Mouse (Mus musculus) MEL (cell line): ENCODE data around the gene Padi1. TPM values are rescaled to one million over a fixed set of nuclear protein-coding genes. Genes with fewer than 3 reads are reported as not detected.

Source experiments
- DNase-seq: peaks from one replicate; pipeline ENCODE4 v3.0.0; 2011; ENCODE audit warnings: low read depth, low spot score
- H3K27ac ChIP-seq: 2 replicates; pipeline ENCODE4 v1.5.1; 2012; ENCODE audit warnings: low read depth, mild to moderate bottlenecking, control low read depth, low read length, moderate library complexity; ENCODE audit not compliant: control insufficient read depth
- H3K27me3 ChIP-seq, 2 experiments: fragments of 150-350 bp in 1 of 2; sonication (generic) in 1 of 2; 2 replicates each; pipeline ENCODE4 v1.6.1; 2012; ENCODE audit warnings: low read length in 2 of 2, mild to moderate bottlenecking in 2 of 2, improper control_type of control experiment in 1 of 2, moderate library complexity in 1 of 2; ENCODE audit not compliant: insufficient read depth in 2 of 2, control insufficient read depth in 1 of 2
- H3K36me3 ChIP-seq, 2 experiments: 2 replicates each; pipeline ENCODE4 v1.6.1; 2012 to 2014; ENCODE audit warnings: low read length in 2 of 2, improper control_type of control experiment in 1 of 2, inconsistent platforms in 1 of 2, mild to moderate bottlenecking in 1 of 2; ENCODE audit not compliant: insufficient read depth in 2 of 2, control insufficient read depth in 1 of 2
- H3K4me1 ChIP-seq, 2 experiments: fragments of 150-350 bp in 1 of 2; sonication (generic) in 1 of 2; 2 replicates each; pipeline ENCODE4 v1.6.1; 2012; ENCODE audit warnings: low read length in 2 of 2, improper control_type of control experiment in 1 of 2, mild to moderate bottlenecking in 1 of 2; ENCODE audit not compliant: insufficient read depth in 2 of 2, control insufficient read depth in 1 of 2
- H3K4me3 ChIP-seq, 2 experiments: fragments of 150-350 bp in 1 of 2; sonication (generic) in 1 of 2; 2 replicates each; pipeline ENCODE4 v1.5.1; 2012; ENCODE audit warnings: low read depth in 2 of 2, low read length in 2 of 2, mild to moderate bottlenecking in 2 of 2, moderate library complexity in 2 of 2, control low read depth in 1 of 2, improper control_type of control experiment in 1 of 2; ENCODE audit not compliant: control insufficient read depth in 1 of 2, insufficient read depth in 1 of 2
- H3K79me2 ChIP-seq: 2 replicates; pipeline ENCODE4 v1.6.1; 2012; ENCODE audit warnings: mild to moderate bottlenecking, low read length, moderate library complexity; ENCODE audit not compliant: control insufficient read depth, poor library complexity, insufficient read depth
- H3K9ac ChIP-seq: 2 replicates; pipeline ENCODE4 v1.6.1; 2012; ENCODE audit warnings: low read depth, mild to moderate bottlenecking, control low read depth, low read length, moderate library complexity; ENCODE audit not compliant: control insufficient read depth, poor library complexity, severe bottlenecking
- H3K9me3 ChIP-seq: fragments of 150-350 bp; sonication (generic); replicated peaks from 2 replicates; pipeline ENCODE4 v1.6.1; 2012; ENCODE audit warnings: mild to moderate bottlenecking, low read length, improper control_type of control experiment, moderate library complexity; ENCODE audit not compliant: insufficient read depth
- BHLHE40 ChIP-seq: IDR thresholded peaks from 2 replicates; pipeline ENCODE4 v1.6.1; 2012; ENCODE audit warnings: low read depth, mild to moderate bottlenecking, inconsistent platforms, low read length, improper control_type of control experiment, borderline replicate concordance
- CHD1 ChIP-seq: IDR thresholded peaks from 2 replicates; pipeline ENCODE4 v1.6.1; 2012; ENCODE audit warnings: low read depth, mild to moderate bottlenecking, inconsistent platforms, low read length, improper control_type of control experiment
- E2F4 ChIP-seq: IDR thresholded peaks from 2 replicates; pipeline ENCODE4 v1.6.1; 2011; ENCODE audit warnings: low read depth, low read length, improper control_type of control experiment, borderline replicate concordance
- ELF1 ChIP-seq: IDR thresholded peaks from 2 replicates; pipeline ENCODE4 v1.6.1; 2014; ENCODE audit warnings: low read depth, mild to moderate bottlenecking, inconsistent platforms, low read length, improper control_type of control experiment, moderate library complexity
- GABPA ChIP-seq: IDR thresholded peaks from 2 replicates; pipeline ENCODE4 v1.6.1; 2012; ENCODE audit warnings: low read depth, mild to moderate bottlenecking, inconsistent platforms, low read length, improper control_type of control experiment, moderate library complexity
- GATA1 ChIP-seq: IDR thresholded peaks from 2 replicates; pipeline ENCODE4 v1.6.1; 2011; ENCODE audit warnings: low read depth, low read length, improper control_type of control experiment
- HCFC1 ChIP-seq: IDR thresholded peaks from 2 replicates; pipeline ENCODE4 v1.6.1; 2012; ENCODE audit warnings: low read depth, mild to moderate bottlenecking, inconsistent platforms, low read length, improper control_type of control experiment, moderate library complexity
- JUND ChIP-seq: IDR thresholded peaks from 2 replicates; pipeline ENCODE4 v1.6.1; 2011; ENCODE audit warnings: low read depth, mild to moderate bottlenecking, improper control_type of control experiment, low read length
- MAFK ChIP-seq: IDR thresholded peaks from 2 replicates; pipeline ENCODE4 v1.6.1; 2011; ENCODE audit warnings: low read depth, mild to moderate bottlenecking, low read length, improper control_type of control experiment, borderline replicate concordance
- MEF2A ChIP-seq: IDR thresholded peaks from 2 replicates; pipeline ENCODE4 v1.6.1; 2014; ENCODE audit warnings: low read depth, mild to moderate bottlenecking, inconsistent platforms, low read length, improper control_type of control experiment; ENCODE audit not compliant: poor library complexity, insufficient replicate concordance, severe bottlenecking; ENCODE audit errors: extremely low read depth
- MXI1 ChIP-seq: IDR thresholded peaks from 2 replicates; pipeline ENCODE4 v1.6.1; 2011; ENCODE audit warnings: mild to moderate bottlenecking, low read depth, low read length, improper control_type of control experiment
- MYB ChIP-seq: IDR thresholded peaks from 2 replicates; pipeline ENCODE4 v1.6.1; 2011; ENCODE audit warnings: mild to moderate bottlenecking, low read depth, low read length, improper control_type of control experiment
- MYC ChIP-seq: IDR thresholded peaks from 2 replicates; pipeline ENCODE4 v1.6.1; 2011; ENCODE audit warnings: low read depth, mild to moderate bottlenecking, low read length, improper control_type of control experiment, moderate library complexity
- NELFE ChIP-seq: IDR thresholded peaks from 2 replicates; pipeline ENCODE4 v1.6.1; 2011; ENCODE audit warnings: low read depth, low read length, improper control_type of control experiment
- POLR2A ChIP-seq, 2 experiments: IDR thresholded peaks; 2 replicates each; pipeline ENCODE4 v1.6.1; 2011 to 2012; ENCODE audit warnings: low read length in 2 of 2, mild to moderate bottlenecking in 2 of 2, control low read depth in 1 of 2, improper control_type of control experiment in 1 of 2, low read depth in 1 of 2, moderate library complexity in 1 of 2; ENCODE audit not compliant: control insufficient read depth in 1 of 2, insufficient read depth in 1 of 2, poor library complexity in 1 of 2
- POLR2AphosphoS5 ChIP-seq: IDR thresholded peaks from 2 replicates; pipeline ENCODE4 v1.6.1; 2012; ENCODE audit warnings: low read depth, borderline replicate concordance, mild to moderate bottlenecking, inconsistent platforms, low read length, moderate library complexity, mixed read lengths
- SIN3A ChIP-seq: IDR thresholded peaks from 2 replicates; pipeline ENCODE4 v1.6.1; 2012; ENCODE audit warnings: low read length, improper control_type of control experiment, inconsistent platforms
- SMC3 ChIP-seq: IDR thresholded peaks from 2 replicates; pipeline ENCODE4 v1.6.1; 2011; ENCODE audit warnings: low read depth, low read length, improper control_type of control experiment
- USF2 ChIP-seq, 2 experiments: IDR thresholded peaks; 2 replicates each; pipeline ENCODE4 v1.6.1; 2011 to 2012; ENCODE audit warnings: improper control_type of control experiment in 2 of 2, low read length in 2 of 2, borderline replicate concordance in 1 of 2, inconsistent platforms in 1 of 2, low read depth in 1 of 2, mild to moderate bottlenecking in 1 of 2; ENCODE audit not compliant: insufficient read depth in 1 of 2
- ZC3H11A ChIP-seq: IDR thresholded peaks from 2 replicates; pipeline ENCODE4 v1.6.1; 2012; ENCODE audit warnings: low read depth, mild to moderate bottlenecking, inconsistent platforms, low read length, improper control_type of control experiment
- ZKSCAN1 ChIP-seq: IDR thresholded peaks from 2 replicates; pipeline ENCODE4 v1.6.1; 2012; ENCODE audit warnings: low read depth, mild to moderate bottlenecking, inconsistent platforms, low read length, improper control_type of control experiment, moderate library complexity
- ZMIZ1 ChIP-seq: IDR thresholded peaks from 2 replicates; pipeline ENCODE4 v1.6.1; 2012; ENCODE audit warnings: low read depth, mild to moderate bottlenecking, inconsistent platforms, low read length, improper control_type of control experiment, moderate library complexity
- ZNF384 ChIP-seq: IDR thresholded peaks from 2 replicates; pipeline ENCODE4 v1.6.1; 2012; ENCODE audit warnings: low read depth, mild to moderate bottlenecking, inconsistent platforms, low read length, improper control_type of control experiment
- polyA plus RNA-seq, 2 experiments: library from polyadenylated mRNA; stranded (reverse) in 1 of 2; unstranded in 1 of 2; fragments of >175 nt in 1 of 2; fragments of >200 nt in 1 of 2; gene quantifications; 2 replicates each; pipeline versions ENCODE4 v1.2.1 to v1.2.4; 2012; ENCODE audit warnings: low replicate concordance in 2 of 2, low read depth in 1 of 2; ENCODE audit not compliant: insufficient read length in 2 of 2, insufficient read depth in 1 of 2, missing spikeins in 1 of 2
- total RNA-seq: library from RNA; depleted of rRNA; stranded (reverse); fragments of 300-350 nt; gene quantifications from 2 replicates; pipeline ENCODE4 v1.2.3, GENCODE M21; 2012

Gene Padi1
- total and polyA plus RNA-seq, 3 experiments: 0.31 to 0.40 TPM; not detected in 1

DNA sequence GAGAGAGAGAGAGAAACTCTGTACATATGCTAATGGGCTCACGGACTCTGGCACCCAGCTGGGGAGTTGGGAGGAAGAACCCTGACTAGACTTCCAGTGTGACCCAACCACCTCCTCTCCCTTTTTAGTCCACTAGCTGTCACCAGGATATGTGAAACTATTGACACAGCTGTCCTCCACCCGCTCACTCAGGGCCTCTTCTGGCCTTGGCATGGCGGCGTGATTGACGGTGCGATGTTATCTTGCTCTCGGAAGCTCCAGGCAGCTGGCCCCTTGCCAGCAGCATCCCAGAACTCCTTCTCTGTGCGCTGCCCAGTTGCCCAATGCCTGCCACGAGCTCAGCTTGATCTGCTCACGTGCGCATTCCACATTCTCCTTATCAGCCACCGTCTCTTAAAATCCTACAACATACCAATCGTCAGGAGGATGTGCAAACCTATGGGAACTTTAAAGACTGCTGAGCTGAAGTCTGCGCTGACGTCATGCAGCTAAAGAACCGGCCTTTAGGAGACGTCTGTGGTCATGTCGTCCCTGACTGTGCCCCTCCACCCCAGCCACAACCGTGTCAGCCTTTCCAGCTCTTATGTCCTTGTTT is 65.7 kb downstream of the Padi1 start:
- Histone ChIP-seq H3K4me3 (no peak overlapping the region), H3K9ac (no peak overlapping the region), H3K4me1 (no peaks in the 10 kb centered on the region), H3K9me3 (no peaks in the 10 kb centered on the region), H3K27me3 (no peaks in the 10 kb centered on the region), H3K79me2 (no peaks in the 10 kb centered on the region), H3K27ac (no peak overlapping the region), H3K36me3 (no peaks in the 10 kb centered on the region)
- DNase-seq: no peak
- TF ChIP-seq GABPA (no peak), ZC3H11A (no peak), POLR2AphosphoS5 (no peak), SMC3 (no peak), MAFK (no peak), GATA1 (no peak), E2F4 (no peak), ZMIZ1 (no peak), HCFC1 (no peak), USF2 (IDR thresholded peaks at IDR 0.05; ENCODE audit: borderline replicate concordance in 1 of 2, insufficient read depth in 1 of 2, low read depth in 1 of 2, low read length in 2 of 2) (no peak), CHD1 (no peak), MEF2A (no peak), MYB (no peak), POLR2A (IDR thresholded peaks at IDR 0.05; ENCODE audit: control insufficient read depth in 1 of 2, insufficient read depth in 1 of 2, low read depth in 1 of 2, low read length in 2 of 2, poor library complexity in 1 of 2) (no peak), BHLHE40 (no peak), ELF1 (no peak)

DNA sequence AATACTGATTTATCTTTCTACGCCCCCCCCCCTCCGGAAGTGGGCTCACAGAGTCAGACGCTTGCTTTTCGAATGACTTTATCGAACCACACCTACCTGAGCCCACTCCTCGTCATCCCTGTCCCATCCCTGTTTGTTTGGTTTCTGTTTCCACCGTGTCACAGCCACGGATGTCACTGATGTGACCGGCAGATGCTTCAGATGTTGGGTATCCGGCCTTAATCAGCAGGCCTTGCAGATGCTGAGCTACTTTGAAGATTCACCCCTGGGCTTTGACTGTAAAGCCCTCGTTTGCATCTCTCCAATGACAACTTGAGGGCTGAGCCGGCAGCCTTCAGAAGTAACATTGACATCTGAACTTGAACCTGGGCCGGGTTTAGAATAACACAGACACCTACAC is 69.0 kb downstream of the Padi1 start:
- H3K4me3 ChIP-seq: no peak overlapping the region

More for the DNA sequence above, 69.0 kb downstream of the Padi1 start:
- H3K79me2 ChIP-seq: no peaks in the 10 kb centered on the region
- no peaks in the 10 kb centered on the region for H3K4me1 ChIP-seq
- no peaks in the 10 kb centered on the region for H3K9me3 ChIP-seq
- no peak for DNase-seq
- no peaks in the 10 kb centered on the region for H3K36me3 ChIP-seq
- no peak overlapping the region for H3K27ac ChIP-seq
- H3K27me3 ChIP-seq: no peaks in the 10 kb centered on the region
- H3K9ac ChIP-seq: no peak overlapping the region
- TF ChIP-seq JUND (no peak), SMC3 (no peak), MYC (no peak), BHLHE40 (no peak), POLR2A (IDR thresholded peaks at IDR 0.05; ENCODE audit: control insufficient read depth in 1 of 2, insufficient read depth in 1 of 2, low read depth in 1 of 2, low read length in 2 of 2, poor library complexity in 1 of 2) (no peak), SIN3A (no peak), ZNF384 (no peak), MAFK (no peak), ELF1 (no peak), MXI1 (no peak), ZC3H11A (no peak), ZKSCAN1 (no peak), NELFE (no peak), E2F4 (no peak), MYB (no peak)
